Comparison of ENCODE assay signal across 9 mouse cellular contexts in the genomic region with DNA sequence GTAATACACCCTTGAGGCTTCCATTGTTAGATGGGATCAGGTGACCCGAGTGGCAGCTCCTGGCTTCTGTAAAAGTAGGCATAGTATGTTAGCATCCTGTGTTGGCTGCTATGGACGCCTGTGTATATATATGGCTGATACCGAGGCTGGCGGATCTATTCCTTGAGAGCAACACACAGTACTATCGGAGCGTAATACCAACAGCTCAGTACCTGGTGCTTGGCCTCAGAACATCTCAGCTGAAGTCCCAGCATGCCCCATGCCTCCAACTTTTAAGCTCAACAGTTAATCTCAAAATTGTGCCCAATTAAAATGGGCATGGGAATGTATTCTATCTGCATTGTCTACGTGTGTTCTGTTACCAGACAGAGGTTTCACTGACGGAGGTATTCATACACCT.
DNase-seq lines count a peak whose midpoint lies in the region; ATAC-seq and TF ChIP-seq lines count a peak whose summit lies in the region.
"Had no signal": no experiment of that assay in that cellular context is flagged by ENCODE, and none has a peak within 500 bp of the region (broad histone marks: within the 10 kb centered on the region; RNA-seq: fewer than 3 reads in every experiment).

No protein-coding gene starts in this region.

- intact Hi-C loops in gastrocnemius, postnatal 36 days (cut with DNase I): loop anchor here (5.0 to 10.0 kb wide), 2 partner anchors 357 to 370 kb away; no protein-coding TSS in a partner anchor

- peak overlapping the region; percentile 96 for H3K9ac ChIP-seq in limb, embryonic 14.5 days (ENCODE audit: low read depth, low read length, severe bottlenecking)

- no peak for TF ChIP-seq POLR2A in testis, adult 2 months (IDR thresholded peaks at IDR 0.05; ENCODE audit: control insufficient read depth, low read depth, low read length)
- no peak for TF ChIP-seq POLR2A in limb, embryonic 14.5 days (IDR thresholded peaks at IDR 0.05; ENCODE audit: borderline replicate concordance, extremely low read depth, insufficient read depth, insufficient read length)

- no peak for TF ChIP-seq CTCF in testis, adult 2 months (IDR thresholded peaks at IDR 0.05; ENCODE audit: control insufficient read depth, insufficient read depth, insufficient replicate concordance, low read depth, low read length)

- WGBS in limb, embryonic 14.5 days: 10% methylated on average over 8 of the region's 8 CpGs

- peaks cover 2% of the 10 kb centered on the region; the same call in 1 of the 2 replicates for H3K4me1 ChIP-seq in testis, adult 2 months (ENCODE audit: control insufficient read depth, insufficient read depth, low read length)
- peaks cover 18% of the 10 kb centered on the region for H3K4me1 ChIP-seq in limb, embryonic 14.5 days (ENCODE audit: control insufficient read depth, insufficient read depth, low read length)

- peak; percentile 15 for DNase-seq in adrenal gland, postnatal 10 days
- no peak for DNase-seq in adrenal gland, postnatal 25 days
- no peak for DNase-seq in testis, postnatal 10 days (ENCODE audit: low spot score)
- DNase-seq in limb, embryonic 14.5 days (ENCODE audit: low spot score): peak; percentile 57
- no peak for DNase-seq in urinary bladder, postnatal 10 days (ENCODE audit: low spot score)
- DNase-seq in frontal cortex, postnatal 14 days (ENCODE audit: low spot score in 2 of 2): no peak
- DNase-seq in gastrocnemius, postnatal 36 days: no peak
- DNase-seq: cerebellum, adult 11-12 months had no signal

- peak overlapping the region; percentile 39 for H3K4me3 ChIP-seq in testis, adult 2 months (ENCODE audit: control insufficient read depth, low read depth, low read length)
- H3K4me3 ChIP-seq in limb, embryonic 14.5 days (replicated peaks; ENCODE audit: low read length): peak overlapping the region; percentile 64

- no peaks in the 10 kb centered on the region for H3K27me3 ChIP-seq in testis, adult 2 months (ENCODE audit: control insufficient read depth, insufficient read depth, low read length)
- H3K27me3 ChIP-seq in limb, embryonic 14.5 days (ENCODE audit: control insufficient read depth, insufficient read depth, low read length): no peaks in the 10 kb centered on the region

- peak overlapping the region; percentile 62 for H3K4me2 ChIP-seq in limb, embryonic 14.5 days (replicated peaks; ENCODE audit: low read depth, low read length, severe bottlenecking)

- ATAC-seq in limb, embryonic 14.5 days (ENCODE audit: low FRiP score, low read depth): no peak

- no peaks in the 10 kb centered on the region for H3K9me3 ChIP-seq in limb, embryonic 14.5 days (ENCODE audit: control insufficient read depth, low read length)

- H3K36me3 ChIP-seq in testis, adult 2 months (ENCODE audit: control insufficient read depth, insufficient read depth, low read length): no peaks in the 10 kb centered on the region
- H3K36me3 ChIP-seq in limb, embryonic 14.5 days (ENCODE audit: control insufficient read depth, insufficient read depth, low read length): peaks cover 18% of the 10 kb centered on the region

- H3K27ac ChIP-seq in testis, adult 2 months (ENCODE audit: control insufficient read depth, insufficient read depth, low read depth, low read length): 0 out of 2 replicates have a peak overlapping the region, but pooled peaks have one; percentile 21
- H3K27ac ChIP-seq in limb, embryonic 14.5 days (replicated peaks; ENCODE audit: low read depth, low read length): peak overlapping the region; percentile 99

Comparison
In these comparisons a context has a peak if more than half of its experiments do, and no peak if none do; other contexts are left out.
1. DNase-seq: peak in adrenal gland, postnatal 10 days (single experiment) and limb, embryonic 14.5 days (single experiment); none in adrenal gland, postnatal 25 days (single experiment), testis, postnatal 10 days (single experiment), urinary bladder, postnatal 10 days (single experiment), frontal cortex, postnatal 14 days (0 of 2) and gastrocnemius, postnatal 36 days (0 of 2).